Mouse (Mus musculus) ES-CJ7 (cell line): Measurements from ENCODE around the gene Gm12184.
"Not testable (repeated sequence)": the region's sequence is repeated elsewhere in the genome, so short reads cannot be mapped to it uniquely, and the experiment has no call there.

Source experiments
- DNase-seq: peaks from one replicate; pipeline ENCODE4 v3.0.0; 2011; ENCODE audit warnings: low read depth, low spot score

The Gm12184 gene

DNA sequence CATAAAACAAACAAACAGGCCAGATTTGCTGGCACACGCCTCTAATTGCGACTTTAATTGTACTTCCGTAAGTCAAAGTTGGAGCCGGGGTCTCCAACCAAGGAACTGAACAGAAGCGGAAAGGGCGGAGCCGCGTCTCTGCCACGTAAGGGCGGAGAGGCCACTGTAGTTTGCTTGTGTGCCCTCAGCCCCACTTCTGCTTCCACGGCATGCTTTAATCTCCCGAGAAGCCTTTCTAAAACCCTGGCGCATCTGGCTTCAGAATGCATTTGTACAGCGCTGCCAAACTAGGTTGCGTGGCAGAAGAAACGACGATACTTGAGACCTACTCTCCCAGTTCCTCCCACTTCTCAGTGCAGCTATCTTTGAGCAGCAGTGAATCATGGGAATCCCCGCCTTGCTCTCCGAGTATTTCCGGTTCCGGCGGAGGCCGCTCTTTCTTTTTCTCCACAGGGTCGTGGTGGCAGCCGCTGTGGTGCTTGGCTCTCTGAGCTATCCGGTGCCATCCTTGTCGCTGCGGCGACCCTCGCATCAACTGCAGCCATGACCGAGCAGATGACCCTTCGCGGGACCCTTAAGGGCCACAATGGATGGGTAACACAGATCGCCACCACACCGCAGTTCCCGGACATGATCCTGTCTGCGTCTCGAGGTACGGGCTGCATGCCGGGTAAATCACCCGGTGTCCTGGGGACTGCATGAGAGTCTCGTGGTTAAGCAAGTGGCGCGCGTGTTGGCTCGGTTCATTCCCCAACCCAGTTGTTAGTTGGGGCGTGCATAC is 26.3 kb downstream of the Gm12184 start, which contains the start of gene Rack1:
TSS of gene Rack1 (plus strand) at position 412 of the 781 bp plus-strand sequence.
- peak; percentile 93 for DNase-seq

- DNase-seq = no peak
Measured at GRCm38 (mm10) chr11:48798984-48799920, 27.2 kb downstream of the Gm12184 start.

GRCm38 (mm10) chr11:48798308-48798707 is 28.1 kb downstream of the Gm12184 start:
- DNase-seq = no peak

GRCm38 (mm10) chr11:48797287-48797686 is 29.2 kb downstream of the Gm12184 start:
- no peak for DNase-seq

GRCm38 (mm10) chr11:48796290-48796689 is 30.2 kb downstream of the Gm12184 start:
- peak; percentile 68 for DNase-seq

DNA sequence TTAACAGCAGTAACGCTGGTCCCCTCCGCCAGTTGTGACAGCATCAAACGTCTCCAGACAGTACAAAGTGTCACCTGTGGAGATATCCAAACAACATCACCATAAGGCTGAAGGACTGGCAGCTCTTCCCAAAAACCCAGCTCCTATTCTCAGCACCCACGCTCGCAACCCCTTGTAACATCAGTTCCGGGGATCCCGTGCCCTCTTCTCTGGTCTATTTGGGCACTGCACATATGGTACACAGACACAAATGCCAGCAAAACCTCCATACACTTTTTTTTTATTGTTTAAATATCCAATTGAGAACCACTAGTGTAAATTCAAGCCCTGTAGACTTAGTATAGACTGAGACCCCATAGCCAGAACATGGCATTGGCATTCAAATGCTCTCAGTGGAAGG is 31.2 kb downstream of the Gm12184 start:
- no peak for DNase-seq

DNA sequence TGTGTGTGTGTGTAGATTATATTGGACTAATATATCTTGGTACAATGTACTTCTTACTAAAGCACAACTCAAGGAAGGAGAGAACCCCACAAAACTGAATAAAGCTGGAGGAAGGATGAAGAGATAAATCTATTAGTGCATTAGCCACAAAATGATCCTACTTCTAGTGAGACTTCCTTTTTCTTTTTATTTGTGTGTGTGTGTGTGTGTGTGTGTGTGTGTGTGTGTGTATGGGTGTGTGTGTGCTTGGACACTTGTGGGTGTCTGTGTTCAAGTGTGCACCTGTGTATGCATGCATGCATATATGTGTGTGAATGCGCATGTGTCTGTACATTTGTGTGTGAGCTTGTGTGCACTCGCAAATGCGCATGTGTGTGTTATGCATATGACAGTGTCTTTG is 33.3 kb downstream of the Gm12184 start:
- DNase-seq = no peak

DNA sequence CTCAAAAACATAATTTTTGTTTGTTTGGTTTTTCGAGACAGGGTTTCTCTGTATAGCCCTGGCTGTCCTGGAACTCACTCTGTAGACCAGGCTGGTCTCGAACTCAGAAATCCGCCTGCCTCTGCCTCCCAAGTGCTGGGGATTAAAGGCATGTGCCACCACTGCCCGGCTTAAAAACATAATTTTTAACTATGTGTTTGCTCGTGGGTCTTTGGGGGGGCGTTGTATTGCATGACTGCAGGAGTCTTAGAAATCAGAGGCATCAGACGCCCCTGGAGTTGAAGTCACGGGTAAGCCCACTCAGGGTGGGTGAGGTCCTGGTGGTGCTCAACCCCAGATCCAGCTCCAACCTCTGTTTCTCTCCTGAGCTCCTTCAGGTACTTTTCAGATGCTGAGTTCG is 34.6 kb downstream of the Gm12184 start:
- not testable (repeated sequence) for DNase-seq

DNA sequence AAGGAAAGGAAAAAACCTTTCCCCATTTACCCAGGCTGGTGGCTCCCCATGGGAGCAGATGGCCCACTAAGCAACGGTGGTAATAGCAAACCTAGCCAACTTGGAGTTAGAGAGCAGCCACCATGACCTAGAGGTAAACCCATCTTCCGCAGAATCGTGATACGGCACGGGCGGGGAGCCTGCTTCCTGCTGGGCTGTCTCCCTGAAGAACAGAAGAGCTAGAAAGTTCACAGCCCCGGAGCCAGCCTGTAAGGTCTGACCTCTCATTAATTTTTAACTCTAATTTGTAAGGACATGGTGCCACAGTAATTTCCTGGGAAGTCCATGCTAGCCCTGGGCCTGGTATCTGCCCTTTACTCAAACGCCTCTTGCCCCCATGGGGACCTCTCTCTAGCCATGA is 35.5 kb downstream of the Gm12184 start:
- DNase-seq = no peak

GRCm38 (mm10) chr11:48789973-48790823 is 36.3 kb downstream of the Gm12184 start:
- DNase-seq = peak; percentile 89

GRCm38 (mm10) chr11:48789215-48789614 is 37.2 kb downstream of the Gm12184 start:
- DNase-seq = no peak

DNA sequence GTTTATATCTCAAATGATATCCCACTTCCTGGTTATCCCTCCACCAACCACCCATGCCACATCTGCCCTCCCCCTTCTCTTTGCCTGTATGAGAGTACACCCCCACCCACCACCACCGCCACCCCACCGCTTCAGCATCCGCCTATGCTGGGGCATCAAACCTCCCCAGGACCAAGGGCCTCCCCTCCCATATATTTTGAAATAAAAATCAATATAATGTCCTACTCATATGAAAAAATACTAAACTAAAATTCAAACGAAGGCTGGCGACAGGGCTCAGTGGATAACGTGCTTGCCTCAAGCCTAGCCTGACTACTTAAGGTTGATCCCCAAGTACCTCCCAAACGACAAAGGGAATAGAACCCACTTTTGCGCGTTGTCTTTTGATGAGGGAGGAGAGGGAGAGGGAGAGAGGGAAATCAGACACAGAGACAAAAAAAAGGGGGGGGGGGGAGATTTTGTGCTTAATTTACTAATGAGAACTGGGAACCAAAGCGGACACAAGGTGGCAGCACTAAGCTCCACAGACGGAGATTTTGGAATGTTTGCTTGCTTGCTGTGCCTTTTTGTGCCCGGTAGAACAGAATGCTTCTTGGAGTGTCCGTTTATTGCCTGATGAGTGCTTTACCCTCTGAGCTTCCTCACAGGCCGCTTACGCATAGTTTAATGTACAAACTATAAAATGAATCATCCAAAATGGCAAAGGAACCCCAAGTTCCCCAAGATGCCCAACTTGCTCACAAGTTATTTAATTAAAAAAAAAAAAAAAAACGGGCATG is 38.0 kb downstream of the Gm12184 start:
- peak; percentile 93 for DNase-seq

GRCm38 (mm10) chr11:48787455-48788211 is 38.8 kb downstream of the Gm12184 start:
- DNase-seq = peak; percentile 93

DNA sequence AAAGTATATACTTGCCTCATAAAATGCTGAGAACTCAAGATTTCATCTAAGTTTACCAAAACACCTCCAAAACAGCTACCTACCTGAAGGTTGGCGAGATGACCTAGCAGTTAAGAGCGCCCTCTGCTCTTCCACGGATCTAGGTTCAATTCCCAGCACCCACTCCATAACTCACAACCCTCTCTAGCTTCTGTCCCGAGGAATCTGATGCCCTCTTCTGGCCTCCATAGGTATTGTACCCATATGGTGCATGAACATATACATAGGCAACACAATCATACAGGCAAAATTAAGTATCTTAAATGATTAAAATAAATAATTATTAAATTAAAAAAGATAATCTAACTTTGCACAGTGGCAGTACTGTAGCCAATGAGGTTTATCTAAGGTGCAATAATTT is 44.2 kb downstream of the Gm12184 start:
- DNase-seq = peak; percentile 76

GRCm38 (mm10) chr11:48779450-48779849 is 47.0 kb downstream of the Gm12184 start:
- peak; percentile 91 for DNase-seq

- DNase-seq = peak; percentile 14
Measured at GRCm38 (mm10) chr11:48777303-48777702, 49.2 kb downstream of the Gm12184 start.

DNA sequence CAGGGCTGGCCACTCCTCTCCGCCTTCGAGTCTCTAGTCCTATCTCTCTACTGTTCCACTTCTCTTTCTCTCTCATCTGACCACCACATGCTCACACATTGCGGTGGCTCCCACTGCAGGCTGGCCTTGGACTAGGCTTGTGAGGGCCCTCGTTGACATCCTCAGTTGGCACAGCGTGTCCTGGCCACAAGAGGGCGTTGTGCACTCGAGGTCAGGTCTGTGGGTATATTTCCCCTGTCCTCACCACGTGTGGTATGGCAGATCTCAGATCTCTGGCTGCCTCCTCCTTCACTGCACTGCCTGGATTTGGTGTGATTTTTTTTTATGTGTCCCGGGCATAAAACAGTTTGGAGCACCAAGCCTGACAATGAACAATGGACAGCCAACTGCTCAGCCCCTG is 49.8 kb downstream of the Gm12184 start:
- DNase-seq = peak; percentile 86

GRCm38 (mm10) chr11:48775483-48775882 is 51.0 kb downstream of the Gm12184 start:
- DNase-seq = peak; percentile 92
